Mouse (Mus musculus): ENCODE data around the gene Gm45021. TPM values are rescaled to one million over a fixed set of nuclear protein-coding genes. Genes with fewer than 3 reads are reported as not detected.

The Gm45021 gene
- total RNA-seq, 1 experiment from 2014 or later = not detected

DNA sequence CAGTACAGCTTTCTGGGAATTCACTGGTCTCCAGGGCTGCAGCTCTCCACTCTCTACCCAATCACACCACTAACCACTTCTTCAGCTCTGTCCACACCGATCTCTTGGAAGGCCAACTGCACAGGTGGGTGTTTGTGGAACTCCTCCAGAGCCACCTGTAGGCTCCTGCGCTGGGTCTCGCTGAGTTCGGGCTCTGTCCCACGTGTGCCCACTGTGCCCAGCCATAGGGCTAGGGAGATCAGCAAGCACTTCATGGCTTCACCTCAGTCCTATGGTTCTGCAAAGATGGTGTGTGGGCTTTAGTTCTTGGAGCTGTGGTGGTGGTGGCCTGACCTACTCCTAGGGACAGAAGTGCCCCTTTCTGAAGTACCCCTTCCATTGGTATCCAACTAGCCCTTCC, 17.4 kb upstream of the Gm45021 start:
- no peak for ATAC-seq (replicated peaks; ENCODE audit: low read depth, poor library complexity, severe bottlenecking)

DNA sequence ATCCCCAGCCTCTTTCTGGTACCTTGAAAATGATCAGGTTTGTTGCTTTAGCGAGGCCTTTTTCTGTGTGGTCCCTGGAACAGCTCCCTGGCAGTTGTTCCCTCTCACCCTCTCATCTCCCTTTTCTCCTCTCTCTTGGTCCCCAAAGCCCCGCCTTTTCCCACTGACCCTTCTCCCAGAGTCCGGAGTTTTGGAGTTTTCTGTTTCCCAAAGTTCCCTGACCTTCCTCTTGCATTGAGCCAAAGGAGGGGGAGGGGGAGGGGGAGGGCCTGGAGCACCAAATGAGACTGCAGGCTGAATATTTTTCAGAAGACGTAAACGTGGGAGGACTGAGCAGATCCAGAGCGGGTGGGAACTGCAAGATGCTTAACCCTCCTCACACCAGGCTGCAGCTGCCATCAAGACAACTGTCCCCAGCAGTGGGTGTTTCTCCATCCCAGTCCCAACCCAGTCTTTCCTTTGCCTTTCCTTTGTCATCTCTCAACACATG, 16.8 kb upstream of the Gm45021 start, which contains the start of gene Rarres2:
TSS of gene Rarres2 (minus strand) at position 218 of the 490 bp plus-strand sequence.
- ATAC-seq (replicated peaks; ENCODE audit: low read depth, poor library complexity, severe bottlenecking) = no peak

DNA sequence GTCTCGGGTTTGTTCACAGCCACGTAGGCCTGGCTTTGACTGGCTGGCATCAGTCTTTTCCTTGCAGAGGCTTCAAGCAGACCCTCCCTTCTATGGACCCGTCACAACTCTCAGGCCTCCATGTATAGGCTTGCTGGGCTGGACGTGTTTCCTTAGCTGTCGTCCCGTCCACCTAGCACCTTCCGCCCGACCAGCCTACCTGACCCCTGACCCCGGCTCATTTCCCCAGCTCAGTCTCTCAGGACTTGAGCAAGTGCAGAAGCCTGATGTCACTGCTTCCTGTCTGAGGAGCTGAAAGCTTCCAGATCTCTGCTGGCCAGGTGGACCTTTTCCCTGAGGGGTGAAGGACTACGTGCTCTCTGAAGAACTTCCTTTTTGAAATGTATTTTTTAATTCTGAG, 16.1 kb upstream of the Gm45021 start:
- no peak for ATAC-seq (replicated peaks; ENCODE audit: low read depth, poor library complexity, severe bottlenecking)

- ATAC-seq (replicated peaks; ENCODE audit: low read depth, poor library complexity, severe bottlenecking) = no peak
Observed at GRCm38 (mm10) chr6:48573981-48574380, 15.4 kb upstream of the Gm45021 start.

DNA sequence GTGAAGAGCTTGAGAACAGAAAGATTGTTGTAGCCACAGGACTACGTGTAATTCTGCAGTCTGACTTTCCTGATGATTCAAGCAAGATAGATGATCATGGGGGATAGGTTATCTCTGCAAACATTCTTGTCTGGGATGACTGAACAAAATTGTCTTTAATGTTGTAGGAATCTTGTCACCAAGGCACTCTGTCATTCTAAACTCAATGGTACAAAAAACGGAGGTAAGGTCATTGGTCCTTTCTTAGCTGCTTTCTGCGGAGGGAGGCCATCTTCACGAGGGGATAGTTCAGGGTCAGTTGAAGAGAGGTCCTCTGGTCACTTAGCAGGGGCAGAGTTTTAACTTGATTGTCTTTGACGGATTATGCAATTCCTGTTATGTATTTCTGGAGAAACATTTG, 10.7 kb upstream of the Gm45021 start:
- no peak for ATAC-seq (replicated peaks; ENCODE audit: low read depth, poor library complexity, severe bottlenecking)

- peak; percentile 88 for ATAC-seq (replicated peaks; ENCODE audit: low read depth, poor library complexity, severe bottlenecking)
Observed at GRCm38 (mm10) chr6:48579215-48579648, 10.2 kb upstream of the Gm45021 start.

- ATAC-seq (replicated peaks; ENCODE audit: low read depth, poor library complexity, severe bottlenecking) = no peak
Observed at GRCm38 (mm10) chr6:48581257-48581656, 8.2 kb upstream of the Gm45021 start.

DNA sequence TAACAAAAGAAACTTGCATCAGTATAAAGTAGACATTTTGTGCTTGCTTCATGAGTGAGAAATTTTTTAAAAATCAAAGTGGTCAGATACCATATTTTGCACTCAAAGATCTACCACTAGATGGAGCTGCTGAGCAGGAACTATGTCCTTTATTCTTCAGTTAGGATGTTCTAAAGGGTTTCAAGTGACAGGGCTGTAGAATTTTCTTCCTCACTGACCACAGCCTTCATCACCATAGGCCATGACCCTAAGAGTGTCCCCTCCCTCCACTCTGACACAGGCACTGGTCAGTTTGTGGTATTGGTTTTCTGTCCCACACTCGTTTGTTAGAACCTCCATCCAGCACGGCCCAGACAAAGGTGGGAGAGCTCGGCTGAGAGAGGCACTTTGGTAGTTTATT, 7.4 kb upstream of the Gm45021 start:
- peak; percentile 54; the same call in 1 of the 2 replicates for ATAC-seq (replicated peaks; ENCODE audit: low read depth, poor library complexity, severe bottlenecking)

DNA sequence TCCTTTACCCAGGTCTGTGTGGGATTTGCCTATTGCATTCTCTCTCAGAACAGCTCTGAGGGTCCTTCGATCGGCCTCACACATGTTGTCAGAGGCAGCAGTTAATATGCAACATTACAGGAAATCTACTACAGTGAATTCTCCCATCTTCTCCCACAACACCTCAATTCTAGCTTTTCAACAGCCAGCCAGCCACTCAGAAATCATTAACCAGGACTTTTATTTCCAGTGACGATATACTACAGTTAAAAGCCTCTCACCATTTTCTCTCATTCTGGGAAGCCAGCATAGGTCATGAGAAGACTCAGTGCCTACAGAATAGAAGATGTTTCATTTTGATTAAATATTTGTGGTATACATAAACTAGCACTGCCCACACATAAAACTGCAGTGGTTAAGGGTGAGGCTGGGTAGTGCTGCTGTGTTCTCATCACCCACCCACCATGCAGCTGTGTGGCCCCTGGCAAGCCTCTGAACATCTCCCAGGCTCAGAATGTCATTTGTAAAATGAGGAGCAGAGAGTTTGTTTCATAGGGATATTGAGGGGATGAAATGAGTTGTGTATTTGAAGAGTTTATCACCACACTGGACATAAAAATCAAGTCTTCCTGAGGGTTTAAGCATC, 1.9 kb downstream of the Gm45021 start:
- no peak for ATAC-seq (replicated peaks; ENCODE audit: low read depth, poor library complexity, severe bottlenecking)

- no peak for ATAC-seq (replicated peaks; ENCODE audit: low read depth, poor library complexity, severe bottlenecking)
Observed at GRCm38 (mm10) chr6:48591871-48592270, 2.5 kb downstream of the Gm45021 start.

- peak; percentile 77 for ATAC-seq (replicated peaks; ENCODE audit: low read depth, poor library complexity, severe bottlenecking)
Observed at GRCm38 (mm10) chr6:48593158-48594042, 4.0 kb downstream of the Gm45021 start, which contains the start of the genes Repin1 and Gm44965. Repin1 (plus strand) TSS chr6:48593883. Gm44965 (plus strand) TSS chr6:48593941.

GRCm38 (mm10) chr6:48594043-48594738, 4.8 kb downstream of the Gm45021 start:
- ATAC-seq (replicated peaks; ENCODE audit: low read depth, poor library complexity, severe bottlenecking) = peak; percentile 7

DNA sequence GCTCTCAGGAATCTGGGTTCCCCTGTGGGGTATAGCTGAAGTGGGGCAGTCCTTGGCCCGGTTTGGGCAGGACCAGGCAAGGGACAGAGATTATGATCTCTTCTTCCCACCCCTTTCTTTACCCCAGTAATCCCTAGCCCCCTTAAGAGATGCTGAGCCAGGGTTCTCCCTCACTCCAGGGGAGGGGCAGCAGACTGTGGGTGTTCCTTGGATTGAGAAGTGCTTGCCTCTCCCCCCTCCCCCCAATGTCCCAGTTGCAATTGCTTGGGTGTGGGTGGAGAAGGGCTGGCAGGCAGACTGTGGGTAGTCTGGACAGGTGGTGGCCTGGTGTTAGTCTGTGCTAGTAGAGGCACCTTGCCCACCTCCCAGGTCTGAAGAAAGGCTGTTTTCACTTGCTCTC, 5.9 kb downstream of the Gm45021 start:
- ATAC-seq (replicated peaks; ENCODE audit: low read depth, poor library complexity, severe bottlenecking) = no peak

GRCm38 (mm10) chr6:48596545-48597232, 7.3 kb downstream of the Gm45021 start:
- ATAC-seq (replicated peaks; ENCODE audit: low read depth, poor library complexity, severe bottlenecking) = no peak

- ATAC-seq (replicated peaks; ENCODE audit: low read depth, poor library complexity, severe bottlenecking) = no peak
Observed at GRCm38 (mm10) chr6:48597233-48597625, 7.8 kb downstream of the Gm45021 start.

DNA sequence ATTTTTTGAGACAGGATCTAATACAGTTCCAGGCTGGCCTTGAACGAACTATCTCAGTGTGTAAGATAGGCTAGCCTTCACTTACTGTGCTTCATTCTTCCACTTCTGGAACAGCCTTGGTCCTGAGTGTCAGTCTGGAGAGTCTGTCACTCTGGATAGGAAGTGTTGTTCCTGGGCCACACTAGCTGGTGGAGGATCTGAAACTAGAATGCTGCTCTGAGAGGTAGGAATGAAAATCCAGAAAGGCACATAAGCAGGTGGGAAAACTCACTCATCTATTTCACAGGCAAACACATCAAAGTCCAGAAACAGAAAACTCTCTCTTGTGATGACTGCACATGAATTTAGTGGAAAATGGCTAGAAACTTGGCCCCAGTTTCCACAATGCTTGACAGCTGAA, 11.2 kb downstream of the Gm45021 start:
- ATAC-seq (replicated peaks; ENCODE audit: low read depth, poor library complexity, severe bottlenecking) = no peak

- ATAC-seq (replicated peaks; ENCODE audit: low read depth, poor library complexity, severe bottlenecking) = peak; percentile 98
Observed at GRCm38 (mm10) chr6:48601271-48602079, 12.1 kb downstream of the Gm45021 start, which contains the start of gene Zfp775. Zfp775 (plus strand) TSS chr6:48602063.

DNA sequence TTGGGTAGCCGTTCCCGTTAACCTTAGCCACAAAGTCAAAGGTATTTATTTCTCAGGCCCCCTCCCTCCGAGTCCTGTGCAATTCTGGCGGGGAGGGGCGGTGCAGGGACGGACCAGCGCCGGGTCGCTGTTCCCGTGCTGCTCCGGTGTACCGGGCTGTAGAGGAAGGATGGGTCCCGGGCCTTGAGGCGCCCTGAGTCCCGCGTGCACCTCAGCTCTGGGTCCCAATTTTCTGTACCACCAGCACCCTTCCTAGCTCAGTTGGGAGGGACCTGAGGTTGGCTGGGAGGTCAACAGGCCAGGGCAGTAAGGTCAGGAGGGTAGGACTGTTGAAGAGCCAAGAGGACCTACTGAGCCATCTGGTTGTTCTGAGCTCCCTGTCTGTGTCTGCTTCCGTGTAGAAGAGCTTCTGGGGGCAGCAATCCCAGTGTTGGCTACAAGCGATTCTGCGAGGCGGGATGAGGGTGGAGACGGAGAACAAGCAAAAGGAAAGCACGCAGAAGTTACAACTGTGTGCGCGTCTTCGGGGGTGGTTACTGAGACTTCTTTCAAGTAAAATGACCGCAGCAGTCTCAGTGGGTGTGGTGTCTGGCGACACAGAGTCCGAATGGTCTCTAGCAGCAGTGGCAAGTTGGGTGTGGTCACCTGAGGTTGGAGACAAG, 12.8 kb downstream of the Gm45021 start:
- ATAC-seq (replicated peaks; ENCODE audit: low read depth, poor library complexity, severe bottlenecking) = peak; percentile 21

All from common myeloid progenitor, adult 5-6 weeks (primary cell).